Mouse (Mus musculus) intestine, postnatal 0 days (tissue): ENCODE results near the gene Has3. TPM values are rescaled to one million over a fixed set of nuclear protein-coding genes. Genes with fewer than 3 reads are reported as not detected.
A peak's percentile ranks its signal among the peaks of the same experiment; 100 is the strongest.
"Not testable (repeated sequence)": the region's sequence is repeated elsewhere in the genome, so short reads cannot be mapped to it uniquely, and the experiment has no call there.

Experiments
- ATAC-seq: fragments of 200-750 bp; cut with Nextera tagmentation; 2 replicates; pipeline ENCODE4 v1.8.0; 2017; ENCODE audit warnings: mild to moderate bottlenecking, moderate TSS enrichment, moderate library complexity
- H3K27ac ChIP-seq: fragments of 300-500 bp; sonication (generic); 2 replicates; pipeline ENCODE4 v1.5.1; 2014; ENCODE audit warnings: mild to moderate bottlenecking, low read depth, low read length, moderate library complexity
- H3K27me3 ChIP-seq: fragments of 300-500 bp; sonication (generic); replicated peaks from 2 replicates; pipeline ENCODE4 v1.6.1; 2014; ENCODE audit warnings: low read length, mixed read lengths; ENCODE audit not compliant: control insufficient read depth, insufficient read depth
- H3K36me3 ChIP-seq: fragments of 300-500 bp; sonication (generic); 2 replicates; pipeline ENCODE4 v1.6.1; 2014; ENCODE audit warnings: mild to moderate bottlenecking, moderate library complexity; ENCODE audit not compliant: control insufficient read depth, insufficient read depth
- H3K4me1 ChIP-seq: fragments of 300-500 bp; sonication (generic); replicated peaks from 2 replicates; pipeline ENCODE4 v1.6.1; 2014; ENCODE audit warnings: antibody characterized with exemption, low read length, mixed read lengths; ENCODE audit not compliant: control insufficient read depth, insufficient read depth
- H3K4me2 ChIP-seq: fragments of 300-500 bp; sonication (generic); replicated peaks from 2 replicates; pipeline ENCODE4 v1.6.1; 2014; ENCODE audit warnings: low read depth, mild to moderate bottlenecking, moderate library complexity
- H3K4me3 ChIP-seq: fragments of 300-500 bp; sonication (generic); 2 replicates; pipeline ENCODE4 v1.5.1; 2014; ENCODE audit warnings: low read depth, low read length
- H3K9ac ChIP-seq: fragments of 300-500 bp; sonication (generic); 2 replicates; pipeline ENCODE4 v1.6.1; 2014; ENCODE audit warnings: mild to moderate bottlenecking, low read depth, low read length
- H3K9me3 ChIP-seq: fragments of 300-500 bp; sonication (generic); 2 replicates; pipeline ENCODE4 v1.6.1; 2016; ENCODE audit warnings: mixed run types; ENCODE audit not compliant: control insufficient read depth
- CTCF ChIP-seq: sonication (generic); IDR thresholded peaks from 2 replicates; pipeline ENCODE4 v1.5.1; 2016; ENCODE audit warnings: low read depth, mild to moderate bottlenecking, control low read depth, antibody characterized with exemption, moderate library complexity
- WGBS: fragments of 180-500 bp; shearing (Covaris S2); extraction: QIAGEN DNeasy Blood & Tissue Kit; methylation state at CpG from one replicate; pipeline ENCODE4 v1.1.7; 2014; 5-methylcytosine and 5-hydroxymethylcytosine counted together
- polyA plus RNA-seq: library from polyadenylated mRNA; unstranded; fragments of >200 nt; fragmentation: Nextera tagmentation; extraction: Ambion mirVana; gene quantifications from 2 replicates; pipeline ENCODE4 v1.2.1, GENCODE M21; 2015

Gene Has3
- polyA plus RNA-seq, 1 experiment from 2014 or later: 0.07 TPM

- peak; percentile 33; the same call in 1 of the 2 replicates for ATAC-seq
- no peak overlapping the region for H3K4me3 ChIP-seq
- no peak overlapping the region for H3K27ac ChIP-seq
- no peaks in the 10 kb centered on the region for H3K4me1 ChIP-seq
- no peaks in the 10 kb centered on the region for H3K27me3 ChIP-seq
- 44% methylated on average over 4 of the region's 4 CpGs for WGBS
- H3K9me3 ChIP-seq: no peaks in the 10 kb centered on the region
- no peak overlapping the region for H3K4me2 ChIP-seq
- peaks cover 6% of the 10 kb centered on the region; the same call in 1 of the 2 replicates for H3K36me3 ChIP-seq
- H3K9ac ChIP-seq: no peak overlapping the region
- TF ChIP-seq CTCF: peak; percentile 77
These were observed 57.2 kb downstream of the Has3 start for GRCm38 (mm10) chr8:106927247-106927646.

- 97% methylated on average over 10 of the region's 11 CpGs for WGBS
- ATAC-seq: not testable (repeated sequence)
These were observed 58.1 kb downstream of the Has3 start for GRCm38 (mm10) chr8:106928182-106928581.

GRCm38 (mm10) chr8:106929155-106929913 lies 59.3 kb downstream of the Has3 start:
- H3K4me2 ChIP-seq: no peak overlapping the region
- no peaks in the 10 kb centered on the region for H3K4me1 ChIP-seq
- 33% methylated on average over 6 of the region's 6 CpGs for WGBS
- no peak overlapping the region for H3K4me3 ChIP-seq
- no peak for TF ChIP-seq CTCF
- H3K27me3 ChIP-seq: no peaks in the 10 kb centered on the region
- H3K9ac ChIP-seq: no peak overlapping the region; the same call in 1 of the 2 replicates
- H3K27ac ChIP-seq: 0 out of 2 replicates have a peak overlapping the region, but pooled peaks have one; percentile 15
- H3K36me3 ChIP-seq: no peaks in the 10 kb centered on the region
- no peaks in the 10 kb centered on the region for H3K9me3 ChIP-seq
- ATAC-seq: no peak

More at GRCm38 (mm10) chr8:106928182-106928581, 58.1 kb downstream of the Has3 start:
- H3K4me2 ChIP-seq, H3K27ac ChIP-seq, H3K36me3 ChIP-seq, H3K4me1 ChIP-seq, H3K9ac ChIP-seq, H3K9me3 ChIP-seq, H3K27me3 ChIP-seq, H3K4me3 ChIP-seq: not testable (repeated sequence)

GRCm38 (mm10) chr8:106929921-106930320 lies 59.9 kb downstream of the Has3 start:
- Histone ChIP-seq H3K9me3 (no peaks in the 10 kb centered on the region), H3K27ac (0 out of 2 replicates have a peak overlapping the region, but pooled peaks have one; percentile 15), H3K36me3 (no peaks in the 10 kb centered on the region), H3K4me3 (no peak overlapping the region), H3K9ac (no peak overlapping the region), H3K4me1 (no peaks in the 10 kb centered on the region), H3K4me2 (no peak overlapping the region), H3K27me3 (no peaks in the 10 kb centered on the region)
- 72% methylated on average over 5 of the region's 5 CpGs for WGBS
- ATAC-seq: no peak
- TF ChIP-seq CTCF: no peak

- H3K27me3 ChIP-seq: no peaks in the 10 kb centered on the region
- TF ChIP-seq CTCF: 0 out of 2 replicates have a peak, but pooled peaks have one; percentile 3
- no peak overlapping the region for H3K4me3 ChIP-seq
- WGBS: 20% methylated on average over 22 of the region's 22 CpGs
- peaks cover 3% of the 10 kb centered on the region; the same call in 1 of the 2 replicates for H3K4me1 ChIP-seq
- H3K36me3 ChIP-seq: no peaks in the 10 kb centered on the region
- no peak for ATAC-seq
- no peak overlapping the region for H3K27ac ChIP-seq
- no peaks in the 10 kb centered on the region for H3K9me3 ChIP-seq
- H3K9ac ChIP-seq: no peak overlapping the region
- peak overlapping the region; percentile 46 for H3K4me2 ChIP-seq
These were observed 62.5 kb downstream of the Has3 start for GRCm38 (mm10) chr8:106932376-106933065.

GRCm38 (mm10) chr8:106933506-106934143 lies 63.6 kb downstream of the Has3 start:
- peaks cover 3% of the 10 kb centered on the region; the same call in 1 of the 2 replicates for H3K4me1 ChIP-seq
- no peaks in the 10 kb centered on the region for H3K27me3 ChIP-seq
- H3K4me2 ChIP-seq: no peak overlapping the region
- no peak overlapping the region for H3K27ac ChIP-seq
- no peak overlapping the region for H3K4me3 ChIP-seq
- no peaks in the 10 kb centered on the region for H3K9me3 ChIP-seq
- H3K36me3 ChIP-seq: no peaks in the 10 kb centered on the region
- 88% methylated on average over 4 of the region's 4 CpGs for WGBS
- no peak overlapping the region for H3K9ac ChIP-seq
- TF ChIP-seq CTCF: no peak
- no peak for ATAC-seq

Other genes with a start within 250 kb of the Has3 start
- gene Tango6, start 187.2 kb upstream of the Has3 start, polyA plus RNA-seq: 1.7 and 1.9 TPM in 2 replicates
- 22.8 and 25.1 TPM in 2 replicates for gene Utp4, start 23.4 kb downstream of the Has3 start, polyA plus RNA-seq
- gene Sntb2, start 65.5 kb downstream of the Has3 start, polyA plus RNA-seq: 8.3 and 10.0 TPM in 2 replicates
- 48.8 and 49.1 TPM in 2 replicates for gene Vps4a, start 161.0 kb downstream of the Has3 start, polyA plus RNA-seq
- 20.8 and 22.2 TPM in 2 replicates for gene Pdf, start 178.4 kb downstream of the Has3 start, polyA plus RNA-seq
- gene Cog8, start 186.4 kb downstream of the Has3 start, polyA plus RNA-seq: 21.6 and 25.4 TPM in 2 replicates
- gene Nip7, start 186.6 kb downstream of the Has3 start, polyA plus RNA-seq: 42.8 and 44.7 TPM in 2 replicates
- gene Tmed6, start 195.4 kb downstream of the Has3 start, polyA plus RNA-seq: 10.5 and 11.2 TPM in 2 replicates
- gene Terf2, start 226.3 kb downstream of the Has3 start, polyA plus RNA-seq: 11.2 and 12.1 TPM in 2 replicates